22 mouse cellular contexts compared by ENCODE assay signal in genomic region chr9:45797271-45797670, GRCm38 (mm10). TPM values are rescaled to one million over a fixed set of nuclear protein-coding genes. Genes with fewer than 3 reads are reported as not detected.
DNase-seq lines count a peak whose midpoint lies in the region; ATAC-seq and TF ChIP-seq lines count a peak whose summit lies in the region.
"Had no signal": no experiment of that assay in that cellular context is flagged by ENCODE, and none has a peak within 500 bp of the region (broad histone marks: within the 10 kb centered on the region; RNA-seq: fewer than 3 reads in every experiment).

No protein-coding gene starts in this region.

- WGBS in intestine, postnatal 0 days = 85% methylated on average over 3 of the region's 3 CpGs
- WGBS in intestine, embryonic 16.5 days = 84% methylated on average over 3 of the region's 3 CpGs
- 89% methylated on average over 3 of the region's 3 CpGs for WGBS in neural tube, embryonic 13.5 days
- WGBS in neural tube, embryonic 15.5 days = 78% methylated on average over 3 of the region's 3 CpGs

- DNase-seq in ZHBTc4 (ENCODE audit: low read depth, low spot score) = peak; percentile 53
- no peak for DNase-seq in MN1 (ENCODE audit: low spot score)
- DNase-seq in spleen, postnatal 14 days (ENCODE audit: low spot score in 2 of 2) = no peak
- DNase-seq: adrenal gland, postnatal 10 days; cerebellum, adult 9-10 months; gastrocnemius, postnatal 25 days; kidney, adult 9 months; kidney, postnatal 25 days; left cerebral cortex, postnatal 4 days; liver; thymus, postnatal 25 days had no signal

- H3K4me3 ChIP-seq in intestine, postnatal 0 days (ENCODE audit: low read depth, low read length) = no peak overlapping the region
- H3K4me3 ChIP-seq in intestine, embryonic 16.5 days (ENCODE audit: low read length) = no peak overlapping the region
- H3K4me3 ChIP-seq in neural tube, embryonic 13.5 days = no peak overlapping the region
- no peak overlapping the region for H3K4me3 ChIP-seq in neural tube, embryonic 15.5 days (replicated peaks)
- H3K4me3 ChIP-seq: forebrain, embryonic 15.5 days; left cerebral cortex, adult 2 months; lung, embryonic 15.5 days; midbrain, embryonic 13.5 days; myocyte had no signal

- H3K9me3 ChIP-seq in intestine, postnatal 0 days (ENCODE audit: control insufficient read depth) = no peaks in the 10 kb centered on the region
- H3K9me3 ChIP-seq in intestine, embryonic 16.5 days (ENCODE audit: control insufficient read depth, low read length) = no peaks in the 10 kb centered on the region
- H3K9me3 ChIP-seq in neural tube, embryonic 13.5 days = no peaks in the 10 kb centered on the region
- H3K9me3 ChIP-seq in neural tube, embryonic 15.5 days (replicated peaks) = no peaks in the 10 kb centered on the region
- H3K9me3 ChIP-seq: forebrain, embryonic 15.5 days; lung, embryonic 15.5 days; midbrain, embryonic 13.5 days had no signal

- H3K36me3 ChIP-seq in intestine, postnatal 0 days (ENCODE audit: control insufficient read depth, insufficient read depth) = peaks cover 33% of the 10 kb centered on the region
- peaks cover 4% of the 10 kb centered on the region; the same call in 1 of the 2 replicates for H3K36me3 ChIP-seq in intestine, embryonic 16.5 days (ENCODE audit: control insufficient read depth, insufficient read depth, low read length)
- H3K36me3 ChIP-seq in neural tube, embryonic 13.5 days = peaks cover 10% of the 10 kb centered on the region; the same call in 1 of the 2 replicates
- peaks cover 9% of the 10 kb centered on the region for H3K36me3 ChIP-seq in neural tube, embryonic 15.5 days
- H3K36me3 ChIP-seq: forebrain, embryonic 15.5 days had no signal

- ATAC-seq in intestine, postnatal 0 days = no peak
- ATAC-seq in intestine, embryonic 16.5 days = no peak
- no peak for ATAC-seq in neural tube, embryonic 13.5 days (ENCODE audit: low read depth)
- no peak for ATAC-seq in neural tube, embryonic 15.5 days (ENCODE audit: low FRiP score)
- ATAC-seq: CD4-positive, CD25-positive, alpha-beta regulatory T cell, adult 4 months; inflammation-experienced regulatory T-cells, adult 6 months had no signal

- H3K27ac ChIP-seq in intestine, postnatal 0 days (ENCODE audit: low read depth, low read length) = no peak overlapping the region
- H3K27ac ChIP-seq in intestine, embryonic 16.5 days (ENCODE audit: low read length) = no peak overlapping the region
- 0 out of 2 replicates have a peak overlapping the region, but pooled peaks have one; percentile 59 for H3K27ac ChIP-seq in neural tube, embryonic 13.5 days (replicated peaks)
- H3K27ac ChIP-seq in neural tube, embryonic 15.5 days (replicated peaks) = no peak overlapping the region
- H3K27ac ChIP-seq: left cerebral cortex, adult 2 months; lung, embryonic 15.5 days had no signal

- H3K27me3 ChIP-seq in intestine, postnatal 0 days (replicated peaks; ENCODE audit: control insufficient read depth, insufficient read depth, low read length) = no peaks in the 10 kb centered on the region
- H3K27me3 ChIP-seq in intestine, embryonic 16.5 days (replicated peaks; ENCODE audit: control insufficient read depth, insufficient read depth, low read length) = no peaks in the 10 kb centered on the region
- H3K27me3 ChIP-seq in neural tube, embryonic 13.5 days = no peaks in the 10 kb centered on the region
- no peaks in the 10 kb centered on the region for H3K27me3 ChIP-seq in neural tube, embryonic 15.5 days (replicated peaks)
- H3K27me3 ChIP-seq: forebrain, embryonic 15.5 days; lung, embryonic 15.5 days; midbrain, embryonic 13.5 days had no signal

- no peak overlapping the region for H3K4me2 ChIP-seq in intestine, postnatal 0 days (replicated peaks; ENCODE audit: low read depth)
- no peak overlapping the region for H3K4me2 ChIP-seq in intestine, embryonic 16.5 days (ENCODE audit: low read depth, low read length)
- H3K4me2 ChIP-seq in neural tube, embryonic 13.5 days = no peak overlapping the region
- H3K4me2 ChIP-seq in neural tube, embryonic 15.5 days = no peak overlapping the region
- H3K4me2 ChIP-seq: forebrain, embryonic 15.5 days; lung, embryonic 15.5 days; midbrain, embryonic 13.5 days had no signal

- H3K4me1 ChIP-seq in intestine, postnatal 0 days (replicated peaks; ENCODE audit: control insufficient read depth, insufficient read depth, low read length) = no peaks in the 10 kb centered on the region
- no peaks in the 10 kb centered on the region for H3K4me1 ChIP-seq in intestine, embryonic 16.5 days (ENCODE audit: control insufficient read depth, insufficient read depth, low read length)
- peaks cover 25% of the 10 kb centered on the region for H3K4me1 ChIP-seq in neural tube, embryonic 13.5 days (replicated peaks)
- peaks cover 22% of the 10 kb centered on the region for H3K4me1 ChIP-seq in neural tube, embryonic 15.5 days
- H3K4me1 ChIP-seq: lung, embryonic 15.5 days had no signal

- no peak overlapping the region for H3K9ac ChIP-seq in intestine, postnatal 0 days (ENCODE audit: low read depth, low read length)
- no peak overlapping the region for H3K9ac ChIP-seq in intestine, embryonic 16.5 days (ENCODE audit: low read depth, low read length)
- no peak overlapping the region for H3K9ac ChIP-seq in neural tube, embryonic 13.5 days
- no peak overlapping the region for H3K9ac ChIP-seq in neural tube, embryonic 15.5 days (replicated peaks)
- H3K9ac ChIP-seq: forebrain, embryonic 15.5 days; lung, embryonic 15.5 days; midbrain, embryonic 13.5 days had no signal

- peak; percentile 36; the same call in 1 of the 2 replicates for TF ChIP-seq CTCF in intestine, postnatal 0 days (IDR thresholded peaks at IDR 0.05; ENCODE audit: low read depth)

RNA-seq across cellular contexts. Expression of gene Cep164, which starts 31.2 kb away (rescaled TPM):
- polyA plus RNA-seq in intestine, postnatal 0 days (2015; fragmentation: Nextera tagmentation; extraction: Ambion mirVana) = 12.4 and 15.5 TPM in 2 replicates
- polyA plus RNA-seq in intestine, embryonic 16.5 days (2015; fragmentation: Nextera tagmentation; extraction: Ambion mirVana) = 20.6 and 21.6 TPM in 2 replicates
- polyA plus RNA-seq in neural tube, embryonic 13.5 days (2015; fragmentation: Nextera tagmentation; extraction: Ambion mirVana) = 13.8 and 15.2 TPM in 2 replicates
- 12.9 and 16.3 TPM in 2 replicates for polyA plus RNA-seq in neural tube, embryonic 15.5 days (2015; fragmentation: Nextera tagmentation; extraction: Ambion mirVana)

RNA-seq across cellular contexts. Expression of gene Bace1, which starts 41.1 kb away (rescaled TPM):
- 10.1 and 10.7 TPM in 2 replicates for polyA plus RNA-seq in intestine, postnatal 0 days (2015; fragmentation: Nextera tagmentation; extraction: Ambion mirVana)
- 17.8 TPM in 2 replicates for polyA plus RNA-seq in intestine, embryonic 16.5 days (2015; fragmentation: Nextera tagmentation; extraction: Ambion mirVana)
- 44.9 and 49.2 TPM in 2 replicates for polyA plus RNA-seq in neural tube, embryonic 13.5 days (2015; fragmentation: Nextera tagmentation; extraction: Ambion mirVana)
- 43.3 and 49.3 TPM in 2 replicates for polyA plus RNA-seq in neural tube, embryonic 15.5 days (2015; fragmentation: Nextera tagmentation; extraction: Ambion mirVana)
